Mouse (Mus musculus): ENCODE measurements around the gene Cdk2ap2.

Cdk2ap2 gene

GRCm38 (mm10) chr19:4095802-4096201 is 1.2 kb upstream of the Cdk2ap2 start:
- DNase-seq = no peak

GRCm38 (mm10) chr19:4097441-4097825 is 451 bp downstream of the Cdk2ap2 start:
- peak; percentile 90 for DNase-seq

- DNase-seq = peak in 1 of 2 experiments; percentile 27
Observed at GRCm38 (mm10) chr19:4098426-4098825, 1.4 kb downstream of the Cdk2ap2 start.

DNA sequence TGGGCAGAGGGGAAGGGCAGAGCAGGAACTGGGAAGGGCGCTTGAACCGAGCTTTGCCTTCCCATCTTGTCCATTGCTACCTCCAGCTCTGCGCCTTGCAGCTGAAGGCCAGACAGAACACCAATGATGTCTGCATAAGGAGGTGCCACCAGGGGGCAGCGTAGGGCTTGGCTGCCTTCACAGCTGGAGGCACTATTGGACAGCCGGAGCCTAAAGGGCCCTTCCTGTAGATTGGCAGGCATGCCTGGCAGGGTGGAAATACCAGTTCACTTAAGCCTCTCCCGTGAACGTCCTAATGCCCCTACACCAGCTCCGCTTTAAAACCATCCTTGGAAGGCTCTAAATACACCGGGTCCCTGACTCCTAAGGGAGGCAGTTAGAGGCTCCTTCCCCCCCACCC is 2.1 kb downstream of the Cdk2ap2 start:
- peak; percentile 91 to 96 for DNase-seq

DNA sequence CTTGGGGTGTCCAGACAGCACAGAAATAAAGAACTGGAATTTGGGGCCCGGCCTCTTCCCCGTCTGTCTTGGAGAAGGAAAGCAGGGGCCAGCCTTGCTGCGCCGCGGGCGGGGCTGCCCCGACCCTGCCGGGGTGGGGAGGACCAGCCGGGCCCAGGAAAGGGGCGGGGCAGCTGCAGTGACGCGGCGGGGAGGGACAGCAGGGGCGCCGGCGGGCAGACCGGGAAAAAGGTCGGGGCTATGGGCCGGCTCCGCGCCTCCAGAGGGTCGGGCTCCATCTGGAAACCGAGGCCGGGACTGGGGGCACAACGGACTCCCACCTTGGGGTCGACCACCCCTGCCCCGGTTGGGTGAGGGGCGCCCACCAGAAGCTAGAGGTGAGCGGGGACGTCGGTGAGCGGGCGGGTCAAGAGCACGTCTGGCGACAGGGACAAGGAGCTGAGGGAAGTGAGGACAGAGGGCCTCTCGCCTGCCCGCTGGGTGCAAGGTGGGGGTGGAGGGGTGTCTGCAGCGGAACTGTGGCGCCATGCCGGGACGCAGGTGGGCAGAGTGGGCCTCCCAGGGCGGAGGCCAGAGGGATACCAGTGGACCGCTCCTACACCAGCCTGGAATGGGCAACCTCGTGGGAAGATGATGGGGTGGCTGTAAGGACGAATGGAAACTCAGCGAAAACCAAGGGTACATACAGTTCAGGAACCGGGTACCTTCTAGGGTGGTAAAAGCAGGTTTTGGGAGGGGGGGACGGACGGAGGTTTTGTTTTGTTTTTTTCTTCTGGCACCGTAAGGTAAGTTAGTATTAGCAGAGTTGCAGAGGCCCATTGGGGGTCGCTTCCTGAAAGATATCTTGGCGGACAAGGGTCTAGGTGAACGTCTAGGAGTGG is 3.1 kb downstream of the Cdk2ap2 start, which contains the start of gene Pitpnm1:
Gene Pitpnm1 (plus strand): TSS at position 162 of the 881 bp plus-strand sequence.
- DNase-seq = peak in 1 of 2 experiments; percentile 71

- DNase-seq = no peak
Observed at GRCm38 (mm10) chr19:4100718-4101261, 3.8 kb downstream of the Cdk2ap2 start.

DNA sequence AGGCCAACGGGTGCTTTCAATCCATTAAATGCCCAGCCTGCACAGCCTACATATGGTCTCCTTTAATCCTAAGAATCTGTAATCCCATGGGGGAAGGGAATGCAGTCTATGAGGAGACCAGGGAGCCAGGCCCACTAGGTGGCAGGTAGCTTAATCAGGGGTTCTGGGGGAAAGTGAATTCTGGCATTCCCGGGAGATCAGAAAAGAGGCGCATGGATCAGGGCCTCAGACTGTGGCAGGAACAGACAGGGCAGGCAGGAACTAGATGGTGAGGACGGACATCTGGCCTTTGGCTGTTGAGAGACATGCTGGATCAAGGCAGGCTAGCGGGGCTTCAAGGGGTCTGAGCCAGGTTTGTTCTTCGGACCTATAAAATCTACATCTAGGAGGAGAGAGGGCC is 4.5 kb downstream of the Cdk2ap2 start:
- DNase-seq = no peak

DNA sequence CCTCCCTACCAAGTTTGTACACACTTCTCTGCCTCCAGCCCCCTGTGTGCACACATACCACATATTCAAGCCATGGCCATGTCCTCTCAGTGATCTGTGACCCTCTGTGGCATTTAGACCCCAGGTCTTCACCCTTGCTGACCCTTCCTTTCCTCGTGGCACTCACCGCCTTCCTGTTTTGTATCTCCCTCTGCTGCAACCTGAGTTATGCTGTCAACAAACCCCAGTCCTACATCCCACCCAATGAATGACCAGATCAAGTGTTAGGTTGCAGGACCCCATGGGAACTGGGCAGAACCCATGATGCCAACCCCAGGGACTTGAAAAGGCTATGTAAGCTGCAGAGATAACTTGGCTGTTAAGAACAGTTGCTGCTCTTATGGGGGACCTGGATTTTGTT is 5.1 kb downstream of the Cdk2ap2 start:
- no peak for DNase-seq

DNA sequence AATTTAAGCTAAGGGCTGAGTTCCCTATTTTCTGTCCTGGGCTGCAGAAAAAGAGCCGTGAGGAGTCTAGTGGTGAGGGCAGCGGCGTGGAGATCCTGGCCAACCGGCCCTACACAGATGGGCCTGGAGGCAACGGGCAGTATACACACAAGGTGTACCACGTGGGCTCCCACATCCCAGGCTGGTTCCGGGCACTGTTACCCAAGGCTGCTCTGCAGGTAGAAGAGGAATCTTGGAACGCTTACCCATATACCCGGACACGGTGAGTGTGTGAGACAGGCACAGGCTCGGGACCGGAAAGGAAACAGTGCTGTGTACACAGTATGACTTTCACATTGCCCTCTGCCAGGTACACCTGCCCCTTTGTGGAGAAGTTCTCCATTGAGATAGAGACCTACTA is 5.6 kb downstream of the Cdk2ap2 start:
- DNase-seq = no peak

GRCm38 (mm10) chr19:4103294-4103693 is 6.3 kb downstream of the Cdk2ap2 start:
- no peak for DNase-seq

DNA sequence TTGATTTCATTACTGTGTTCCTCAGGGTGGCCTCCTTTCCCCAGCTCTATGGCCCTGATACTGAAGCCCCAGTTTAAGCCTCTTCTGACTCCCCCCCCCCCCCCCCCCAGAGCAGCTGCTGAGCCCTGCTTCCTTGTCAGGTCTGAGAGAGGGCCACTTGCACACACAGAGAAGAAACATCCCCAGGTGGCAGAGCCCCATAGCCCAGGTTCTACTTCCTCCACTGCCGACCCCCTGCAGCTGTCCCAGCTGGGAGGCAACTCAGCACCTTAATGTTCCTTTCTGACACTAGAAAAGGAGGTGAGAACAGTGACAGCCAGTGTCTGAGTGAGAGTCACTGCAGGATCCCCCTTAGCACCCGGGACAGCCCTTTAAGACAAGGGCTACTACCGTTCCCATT is 6.8 kb downstream of the Cdk2ap2 start:
- DNase-seq = no peak

DNA sequence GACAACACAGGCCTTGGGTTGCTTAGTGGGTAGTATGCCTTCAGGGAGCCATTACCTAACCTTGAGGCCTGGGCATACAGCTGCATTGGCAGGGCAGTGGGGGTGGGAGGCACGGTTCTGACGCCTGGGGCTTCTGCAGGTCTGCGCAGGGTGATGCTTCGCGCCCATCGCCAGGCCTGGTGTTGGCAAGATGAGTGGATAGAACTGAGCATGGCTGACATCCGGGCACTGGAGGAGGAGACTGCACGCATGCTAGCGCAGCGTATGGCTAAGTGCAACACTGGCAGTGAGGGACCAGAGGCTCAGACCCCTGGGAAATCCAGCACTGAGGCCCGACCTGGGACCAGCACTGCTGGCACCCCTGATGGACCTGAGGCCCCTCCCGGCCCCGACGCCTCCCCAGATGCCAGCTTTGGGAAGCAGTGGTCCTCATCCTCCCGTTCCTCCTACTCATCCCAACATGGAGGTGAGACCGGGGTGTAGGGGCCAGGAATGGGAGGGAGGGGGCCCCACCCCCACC is 7.8 kb downstream of the Cdk2ap2 start:
- DNase-seq = no peak

- no peak for DNase-seq
Observed at GRCm38 (mm10) chr19:4106654-4107053, 9.7 kb downstream of the Cdk2ap2 start.

- DNase-seq = no peak
Observed at GRCm38 (mm10) chr19:4108535-4108934, 11.6 kb downstream of the Cdk2ap2 start.

- DNase-seq = no peak
Observed at GRCm38 (mm10) chr19:4112063-4112960, 15.3 kb downstream of the Cdk2ap2 start.

DNA sequence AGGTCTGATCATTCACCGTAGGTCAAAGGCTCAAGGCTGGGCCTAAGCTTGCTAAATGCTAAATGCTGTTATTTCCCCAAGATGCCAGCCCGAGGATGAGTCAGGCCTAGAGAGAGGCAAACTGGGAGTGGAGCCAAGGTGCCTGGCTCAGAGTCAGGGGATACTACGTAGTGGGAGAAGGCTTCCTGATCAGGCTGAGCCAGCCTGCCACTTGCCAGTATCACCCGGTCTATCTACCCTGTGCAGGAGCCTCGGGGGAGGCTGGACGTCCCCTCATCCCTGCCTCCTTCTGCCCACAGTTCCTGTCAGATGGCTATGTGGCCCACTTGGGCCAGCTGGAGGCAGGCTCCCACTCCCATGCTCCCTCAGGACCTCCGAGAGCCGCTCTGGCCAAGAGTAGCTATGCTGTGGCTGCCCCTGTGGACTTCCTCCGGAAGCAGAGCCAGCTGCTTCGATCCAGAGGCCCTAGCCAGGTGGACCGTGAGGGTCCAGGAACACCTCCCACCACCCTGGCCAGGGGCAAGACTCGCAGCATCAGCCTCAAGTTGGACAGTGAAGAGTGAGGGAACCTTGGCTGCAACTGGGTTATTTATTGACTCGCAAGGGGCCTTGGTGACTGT is 16.3 kb downstream of the Cdk2ap2 start:
- peak; percentile 83 to 92 for DNase-seq

GRCm38 (mm10) chr19:4113806-4114230 is 16.8 kb downstream of the Cdk2ap2 start:
- peak in 1 of 2 experiments; percentile 48 for DNase-seq

DNA sequence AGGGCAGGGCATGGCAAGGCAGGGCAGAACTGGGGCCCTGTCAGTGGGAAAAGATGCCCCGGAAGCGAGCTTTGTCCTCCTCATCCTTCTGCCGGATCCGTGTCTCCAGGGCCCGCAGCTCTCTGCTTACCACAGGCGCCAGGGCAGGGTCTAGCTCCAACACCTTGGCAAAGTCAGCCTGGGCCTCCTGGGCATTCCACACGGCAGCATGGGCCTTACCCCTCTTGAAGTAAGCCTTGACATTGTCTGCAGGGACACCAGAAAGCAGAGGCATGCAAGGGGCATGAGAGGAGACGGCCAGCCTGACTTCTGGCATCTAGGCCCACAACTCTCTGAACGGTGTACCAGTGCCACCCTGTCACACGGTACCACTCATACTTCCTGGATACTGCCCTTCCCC is 17.6 kb downstream of the Cdk2ap2 start:
- DNase-seq = no peak

DNA sequence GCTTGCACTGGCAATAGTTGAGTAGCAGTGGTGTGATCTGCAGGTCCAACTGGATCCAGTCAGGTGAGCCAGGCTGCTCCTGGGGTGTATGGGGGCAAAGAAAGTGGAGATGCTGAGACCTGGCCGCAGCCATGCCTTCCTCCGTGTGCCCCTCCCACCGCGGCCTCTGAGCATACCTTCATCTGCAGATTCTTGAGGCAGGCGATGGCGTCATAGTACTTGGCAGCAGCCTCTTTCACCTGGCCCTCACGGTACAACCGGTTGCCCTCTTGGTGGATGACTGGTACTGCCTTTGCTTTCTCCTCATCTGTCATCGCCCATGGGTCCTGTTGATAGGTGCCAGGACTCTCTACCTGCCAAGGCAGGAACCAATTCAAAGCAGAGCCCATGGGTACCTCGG is 18.2 kb downstream of the Cdk2ap2 start:
- no peak for DNase-seq

GRCm38 (mm10) chr19:4115816-4116215 is 18.8 kb downstream of the Cdk2ap2 start:
- DNase-seq = no peak

- DNase-seq = no peak
Observed at GRCm38 (mm10) chr19:4117006-4117405, 20.0 kb downstream of the Cdk2ap2 start.

DNA sequence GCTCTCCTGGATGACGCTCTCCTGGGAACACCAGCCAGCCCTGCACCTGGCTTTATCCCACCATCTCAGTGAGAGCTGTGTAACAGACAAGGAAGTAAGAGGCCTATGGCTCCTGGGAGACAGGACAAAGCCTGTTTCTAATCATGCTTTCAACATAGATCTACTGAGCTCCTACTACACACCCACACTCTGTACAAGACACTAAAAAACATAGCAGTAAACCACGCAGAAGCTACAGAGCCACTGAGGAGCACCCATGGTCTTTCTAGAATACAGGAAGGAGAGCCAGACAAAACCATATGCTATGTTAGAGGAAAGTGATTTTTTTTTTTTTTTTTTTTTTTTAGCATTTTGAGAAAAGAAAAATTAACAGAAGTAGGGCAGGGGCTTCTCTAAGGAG is 21.4 kb downstream of the Cdk2ap2 start:
- no peak for DNase-seq
